Mouse (Mus musculus) bone marrow macrophage, adult 2 months (primary cell): ENCODE results near the gene Arhgap1.

ENCODE experiments used
- CTCF ChIP-seq: IDR thresholded peaks from 2 replicates; pipeline ENCODE4 v1.5.1; 2012; ENCODE audit warnings: low read depth, mild to moderate bottlenecking, low read length, moderate library complexity
- POLR2A ChIP-seq: IDR thresholded peaks from 2 replicates; pipeline ENCODE4 v1.6.1; 2012; ENCODE audit warnings: mild to moderate bottlenecking, low read depth, low read length, borderline replicate concordance

GRCm38 (mm10) chr2:91676961-91677360, 27.3 kb downstream of the Arhgap1 start:
- no peak for TF ChIP-seq POLR2A
- no peak for TF ChIP-seq CTCF
